In genomic region chr4:130883820-130884533, GRCm38 (mm10) we compare ENCODE assay signal across 13 mouse cellular contexts. TPM values are rescaled to one million over a fixed set of nuclear protein-coding genes. Genes with fewer than 3 reads are reported as not detected.
DNase-seq lines count a peak whose midpoint lies in the region; ATAC-seq and TF ChIP-seq lines count a peak whose summit lies in the region.
"Had no signal": no experiment of that assay in that cellular context is flagged by ENCODE, and none has a peak within 500 bp of the region (broad histone marks: within the 10 kb centered on the region; RNA-seq: fewer than 3 reads in every experiment).

No protein-coding gene starts in this region.

- no peak overlapping the region for H3K9ac ChIP-seq in lung, embryonic 14.5 days
- H3K9ac ChIP-seq in forebrain, embryonic 14.5 days (ENCODE audit: low read length), result no peak overlapping the region
- H3K9ac ChIP-seq: heart, embryonic 13.5 days; neural tube, embryonic 12.5 days had no signal

- H3K36me3 ChIP-seq in lung, embryonic 14.5 days (ENCODE audit: insufficient read depth), result no peaks in the 10 kb centered on the region
- no peaks in the 10 kb centered on the region for H3K36me3 ChIP-seq in forebrain, embryonic 14.5 days (ENCODE audit: control insufficient read depth, insufficient read depth, low read length)
- H3K36me3 ChIP-seq: heart, embryonic 13.5 days; neural tube, embryonic 12.5 days had no signal

- 30% methylated on average over 13 of the region's 13 CpGs for WGBS in lung, embryonic 14.5 days
- WGBS in forebrain, embryonic 14.5 days, result 40% methylated on average over 13 of the region's 13 CpGs

- H3K27me3 ChIP-seq in lung, embryonic 14.5 days (ENCODE audit: insufficient read depth, low read length), result no peaks in the 10 kb centered on the region
- H3K27me3 ChIP-seq in forebrain, embryonic 14.5 days (replicated peaks; ENCODE audit: control insufficient read depth, insufficient read depth, low read length), result 0 out of 2 replicates have a peak, but pooled peaks cover 2% of the 10 kb centered on the region

- H3K4me1 ChIP-seq in lung, embryonic 14.5 days (ENCODE audit: insufficient read depth), result no peaks in the 10 kb centered on the region
- H3K4me1 ChIP-seq in forebrain, embryonic 14.5 days (ENCODE audit: control insufficient read depth, insufficient read depth, low read length), result peaks cover 4% of the 10 kb centered on the region; the same call in 1 of the 2 replicates

- H3K4me3 ChIP-seq in lung, embryonic 14.5 days (ENCODE audit: low read depth, low read length), result no peak overlapping the region
- H3K4me3 ChIP-seq in forebrain, embryonic 14.5 days (ENCODE audit: low read depth, low read length), result no peak overlapping the region
- H3K4me3 ChIP-seq: heart, embryonic 13.5 days; neural tube, embryonic 12.5 days had no signal

- no peaks in the 10 kb centered on the region for H3K9me3 ChIP-seq in lung, embryonic 14.5 days (ENCODE audit: low read depth, low read length)
- no peaks in the 10 kb centered on the region for H3K9me3 ChIP-seq in forebrain, embryonic 14.5 days (replicated peaks; ENCODE audit: control insufficient read depth, low read length)
- H3K9me3 ChIP-seq: heart, embryonic 13.5 days; neural tube, embryonic 12.5 days had no signal

- DNase-seq in lung, embryonic 14.5 days, result peak; percentile 12
- no peak for DNase-seq in lung, postnatal 14 days
- DNase-seq in cerebellum, postnatal 36 days, result peak; percentile 34 to 45
- peak; percentile 77 for DNase-seq in forebrain, embryonic 14.5 days (ENCODE audit: low spot score)
- peak; percentile 78 for DNase-seq in retina, postnatal 1 day
- DNase-seq in heart, adult 9 months (ENCODE audit: low spot score in 2 of 2), result no peak
- DNase-seq in gastrocnemius, postnatal 36 days, result no peak
- DNase-seq: kidney, adult 2 months; liver; lung, postnatal 36 days; thymus, adult 18-20 months had no signal

- no peak overlapping the region for H3K27ac ChIP-seq in lung, embryonic 14.5 days (ENCODE audit: low read depth)
- peak overlapping the region; percentile 33; the same call in 1 of the 2 replicates for H3K27ac ChIP-seq in forebrain, embryonic 14.5 days (ENCODE audit: low read depth, low read length)
- H3K27ac ChIP-seq: heart, embryonic 13.5 days; neural tube, embryonic 12.5 days had no signal

- H3K4me2 ChIP-seq in lung, embryonic 14.5 days, result no peak overlapping the region
- H3K4me2 ChIP-seq in forebrain, embryonic 14.5 days (ENCODE audit: low read length), result no peak overlapping the region
- H3K4me2 ChIP-seq: heart, embryonic 13.5 days; neural tube, embryonic 12.5 days had no signal

- no peak; the same call in 1 of the 2 replicates for ATAC-seq in lung, embryonic 14.5 days (ENCODE audit: insufficient read depth)
- peak; percentile 68; the same call in 1 of the 2 replicates for ATAC-seq in forebrain, embryonic 14.5 days

- intact Hi-C loops in gastrocnemius, postnatal 36 days (cut with DNase I), result no loop called here

- TF ChIP-seq CTCF in lung, embryonic 14.5 days (IDR thresholded peaks at IDR 0.05; ENCODE audit: low read depth), result no peak

RNA-seq across cellular contexts. Expression of gene Laptm5, which starts 28.9 kb away (rescaled TPM):
- 39.1 and 42.5 TPM in 2 replicates for polyA plus RNA-seq in lung, embryonic 14.5 days (2014; fragmentation: Nextera tagmentation; extraction: Ambion mirVana)
- 27.6 and 31.9 TPM in 2 replicates for polyA plus RNA-seq in forebrain, embryonic 14.5 days (2014; fragmentation: Nextera tagmentation; extraction: Ambion mirVana)
- 1 to 10 TPM; 4.4 to 7.9 TPM for total RNA-seq in gastrocnemius, postnatal 36 days (2021)

Comparison
In these comparisons a context has a peak if more than half of its experiments do, and no peak if none do; other contexts are left out.
1. DNase-seq: peak in lung, embryonic 14.5 days (single experiment), cerebellum, postnatal 36 days (2 of 2), forebrain, embryonic 14.5 days (single experiment) and retina, postnatal 1 day (single experiment); none in lung, postnatal 14 days (single experiment), heart, adult 9 months (0 of 2) and gastrocnemius, postnatal 36 days (0 of 2).